Mouse (Mus musculus) limb, embryonic 11.5 days (tissue): ENCODE data around the gene Ifi214. TPM values are rescaled to one million over a fixed set of nuclear protein-coding genes. Genes with fewer than 3 reads are reported as not detected.
"Not testable (repeated sequence)": the region's sequence is repeated elsewhere in the genome, so short reads cannot be mapped to it uniquely, and the experiment has no call there.

Experiments
- ATAC-seq: fragments of 200-750 bp; cut with Nextera tagmentation; 2 replicates; pipeline ENCODE4 v1.8.0; 2017; ENCODE audit warnings: low read depth; ENCODE audit not compliant: insufficient number of reproducible peaks, low FRiP score, low TSS enrichment
- DNase-seq: peaks from one replicate; pipeline ENCODE4 v3.0.0-alpha.2; 2015; ENCODE audit warnings: low spot score
- H3K27ac ChIP-seq: fragments of 300-500 bp; sonication (generic); replicated peaks from 2 replicates; pipeline ENCODE4 v1.5.1; 2014; ENCODE audit warnings: low read depth, mild to moderate bottlenecking, low read length
- H3K27me3 ChIP-seq: fragments of 300-500 bp; sonication (generic); 2 replicates; pipeline ENCODE4 v1.6.1; 2014; ENCODE audit warnings: mild to moderate bottlenecking, low read length, mixed read lengths; ENCODE audit not compliant: control insufficient read depth, insufficient read depth
- H3K36me3 ChIP-seq: fragments of 300-500 bp; sonication (generic); 2 replicates; pipeline ENCODE4 v1.6.1; 2014; ENCODE audit warnings: mild to moderate bottlenecking, low read length, moderate library complexity, mixed read lengths; ENCODE audit not compliant: control insufficient read depth, insufficient read depth
- H3K4me1 ChIP-seq: fragments of 300-500 bp; sonication (generic); 2 replicates; pipeline ENCODE4 v1.6.1; 2014; ENCODE audit warnings: low read length, mixed read lengths; ENCODE audit not compliant: control insufficient read depth, insufficient read depth
- H3K4me2 ChIP-seq: fragments of 300-500 bp; sonication (generic); 2 replicates; pipeline ENCODE4 v1.6.1; 2014; ENCODE audit warnings: low read depth, mild to moderate bottlenecking, moderate library complexity; ENCODE audit not compliant: severe bottlenecking
- H3K4me3 ChIP-seq: fragments of 300-500 bp; sonication (generic); 2 replicates; pipeline ENCODE4 v1.5.1; 2014; ENCODE audit warnings: low read depth, low read length
- H3K9ac ChIP-seq: fragments of 300-500 bp; sonication (generic); 2 replicates; pipeline ENCODE4 v1.6.1; 2014; ENCODE audit warnings: mild to moderate bottlenecking, low read length
- H3K9me3 ChIP-seq: fragments of 300-500 bp; sonication (generic); 2 replicates; pipeline ENCODE4 v1.6.1; 2016; ENCODE audit warnings: low read length; ENCODE audit not compliant: control insufficient read depth
- WGBS: fragments of 180-500 bp; shearing (Covaris S2); extraction: QIAGEN DNeasy Blood & Tissue Kit; methylation state at CpG from one replicate; pipeline ENCODE4 v1.1.7; 2014; 5-methylcytosine and 5-hydroxymethylcytosine counted together
- polyA plus RNA-seq: library from polyadenylated mRNA; unstranded; fragments of >200 nt; fragmentation: Nextera tagmentation; extraction: Ambion mirVana; gene quantifications from 2 replicates; pipeline ENCODE4 v1.2.1, GENCODE M21; 2014

Gene Ifi214
- not detected in 2 replicates for polyA plus RNA-seq

DNA sequence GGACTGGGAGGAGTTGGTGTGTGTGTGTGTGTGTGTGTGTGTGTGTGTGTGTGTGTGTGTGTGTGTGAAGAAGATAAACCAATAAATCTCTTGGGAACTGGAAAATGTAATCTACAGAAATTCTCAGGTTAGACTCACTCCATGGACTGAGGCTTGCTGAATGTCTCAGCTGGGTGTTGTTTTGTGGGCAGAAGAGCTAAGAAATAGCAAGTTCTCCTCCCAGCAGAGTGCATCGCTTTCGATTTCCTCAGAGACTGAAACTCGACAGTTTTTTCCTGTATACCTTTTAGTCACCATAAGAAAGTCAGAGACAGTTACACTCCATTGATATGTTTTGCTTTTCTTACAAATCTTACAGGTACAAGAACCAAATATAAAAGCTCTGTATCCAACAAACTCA, at the start of gene Ifi214:
TSS of gene Ifi214 (minus strand) at position 167 of the 400 bp plus-strand sequence.
- not testable (repeated sequence) for H3K27ac ChIP-seq, H3K4me2 ChIP-seq, H3K27me3 ChIP-seq, H3K4me3 ChIP-seq, H3K4me1 ChIP-seq, H3K36me3 ChIP-seq, H3K9me3 ChIP-seq, H3K9ac ChIP-seq, DNase-seq, ATAC-seq
- WGBS = 88% methylated on average over 3 of the region's 3 CpGs

DNA sequence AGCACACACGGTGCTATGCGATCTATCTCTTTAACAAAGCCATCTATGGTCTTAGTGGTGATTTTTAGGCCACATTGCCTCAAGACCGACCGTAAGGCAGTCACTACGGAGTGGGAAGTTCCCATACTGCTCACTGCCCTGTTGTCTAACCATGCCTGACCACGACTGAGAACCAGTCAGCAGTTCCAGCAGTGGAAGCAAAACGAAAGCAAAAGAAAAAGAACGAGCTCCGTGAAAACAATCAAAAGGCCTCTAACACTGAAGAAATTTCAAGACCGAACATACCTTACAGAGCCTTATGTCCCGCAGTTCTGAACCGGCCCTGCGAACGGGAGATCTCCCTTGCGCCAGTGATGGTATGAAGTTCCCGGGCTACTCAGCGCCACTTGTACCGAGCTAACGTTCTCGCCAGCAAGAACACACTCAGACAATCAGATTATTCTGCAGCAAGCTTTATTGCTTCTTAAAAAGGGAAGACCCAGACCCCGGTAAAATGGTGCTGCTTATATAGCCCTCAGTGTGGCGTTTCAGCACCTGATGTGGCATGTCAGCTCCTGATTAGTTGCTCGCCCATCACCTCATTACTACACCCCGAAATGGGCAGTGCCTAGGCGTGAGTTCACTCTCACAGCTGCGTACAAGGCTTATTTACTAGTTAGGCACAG, 44.3 kb upstream of the Ifi214 start:
- Histone ChIP-seq H3K36me3 (no peaks in the 10 kb centered on the region), H3K9me3 (peaks cover 2% of the 10 kb centered on the region; the same call in 1 of the 2 replicates), H3K9ac (no peak overlapping the region), H3K4me2 (no peak overlapping the region), H3K27ac (no peak overlapping the region), H3K27me3 (no peaks in the 10 kb centered on the region), H3K4me1 (no peaks in the 10 kb centered on the region), H3K4me3 (no peak overlapping the region)
- 92% methylated on average over 26 of the region's 26 CpGs for WGBS
- ATAC-seq (no peak), DNase-seq (no peak)

DNA sequence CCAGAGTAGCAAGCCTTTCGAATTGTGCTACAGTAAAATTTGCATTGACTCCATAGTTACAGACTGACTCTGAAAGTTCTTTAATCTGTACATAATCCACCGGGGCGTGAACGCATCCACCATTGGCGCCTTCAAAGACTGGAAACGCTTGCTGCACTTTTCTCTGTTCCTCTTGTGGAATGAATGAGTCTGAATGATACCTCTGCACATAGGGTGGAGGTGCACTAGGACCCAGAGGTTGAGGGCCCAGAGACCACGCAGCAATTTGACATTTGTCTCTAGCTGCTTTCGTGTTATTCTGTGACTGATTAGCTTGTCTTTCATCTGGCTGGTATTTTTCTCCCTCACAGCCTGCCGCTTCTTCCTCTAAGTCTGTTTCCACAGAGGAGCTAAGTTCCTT, 43.3 kb upstream of the Ifi214 start:
- DNase-seq = no peak
- H3K4me1 ChIP-seq = no peaks in the 10 kb centered on the region
- H3K4me2 ChIP-seq = no peak overlapping the region
- H3K27ac ChIP-seq = no peak overlapping the region
- H3K27me3 ChIP-seq = no peaks in the 10 kb centered on the region
- ATAC-seq = no peak
- H3K9ac ChIP-seq = no peak overlapping the region
- WGBS = 93% methylated on average over 9 of the region's 9 CpGs
- H3K4me3 ChIP-seq = no peak overlapping the region
- H3K36me3 ChIP-seq = no peaks in the 10 kb centered on the region
- H3K9me3 ChIP-seq = peaks cover 2% of the 10 kb centered on the region; the same call in 1 of the 2 replicates

DNA sequence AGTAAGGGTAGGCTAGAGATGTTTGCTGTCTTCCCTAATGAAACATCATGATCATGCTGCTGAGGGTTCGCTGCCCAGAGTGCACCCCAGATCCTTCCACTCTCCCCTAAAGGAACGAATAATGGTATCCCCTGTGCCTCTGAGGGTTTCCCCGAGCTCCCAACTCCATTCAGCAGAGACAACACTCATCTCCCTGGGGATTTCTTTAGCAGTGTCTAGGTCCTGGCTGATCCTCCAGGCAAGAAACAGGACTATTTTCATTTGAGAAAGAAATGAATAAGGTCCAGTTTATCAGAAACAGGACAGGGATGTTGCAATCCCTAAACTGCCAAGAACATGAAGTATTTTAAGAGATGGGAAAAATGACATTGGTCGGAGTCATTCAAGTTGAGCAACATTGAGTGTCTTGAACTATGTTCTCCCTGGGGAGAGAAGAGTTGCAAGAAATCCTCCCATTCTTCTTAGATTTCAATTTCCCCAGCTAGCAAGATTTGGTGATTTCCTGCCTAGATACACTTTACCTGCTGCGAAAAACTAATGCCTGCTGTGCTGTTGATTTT, 14.8 kb upstream of the Ifi214 start:
- WGBS = 86% methylated on average over 5 of the region's 5 CpGs
- not testable (repeated sequence) for H3K36me3 ChIP-seq, H3K4me1 ChIP-seq, ATAC-seq, H3K27me3 ChIP-seq, H3K27ac ChIP-seq, H3K4me2 ChIP-seq, H3K4me3 ChIP-seq, H3K9ac ChIP-seq, H3K9me3 ChIP-seq, DNase-seq

DNA sequence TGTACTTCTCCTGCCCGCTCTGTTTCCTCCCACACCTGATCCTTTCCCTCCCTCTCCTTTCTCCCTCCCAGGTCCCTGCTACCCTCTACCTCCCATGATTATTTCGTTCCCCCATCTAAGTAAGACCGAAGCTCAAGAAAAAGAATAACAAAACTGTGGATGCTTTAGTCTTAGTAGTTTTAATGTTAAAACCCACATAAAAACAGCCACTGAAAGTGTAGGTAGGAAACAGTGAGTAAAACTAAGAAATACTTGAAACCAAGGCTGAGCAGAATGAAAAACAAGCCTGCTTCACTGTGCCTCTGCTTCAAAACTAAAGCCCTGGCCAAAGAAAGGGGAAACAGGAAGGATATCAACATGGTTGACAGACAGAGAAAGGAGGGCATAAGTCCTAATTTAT, 13.0 kb upstream of the Ifi214 start:
- H3K9me3 ChIP-seq, H3K4me2 ChIP-seq, H3K36me3 ChIP-seq, DNase-seq, H3K27ac ChIP-seq, H3K9ac ChIP-seq, H3K27me3 ChIP-seq, H3K4me3 ChIP-seq, ATAC-seq, H3K4me1 ChIP-seq: not testable (repeated sequence)
- WGBS = 83% methylated on average over 3 of the region's 3 CpGs

DNA sequence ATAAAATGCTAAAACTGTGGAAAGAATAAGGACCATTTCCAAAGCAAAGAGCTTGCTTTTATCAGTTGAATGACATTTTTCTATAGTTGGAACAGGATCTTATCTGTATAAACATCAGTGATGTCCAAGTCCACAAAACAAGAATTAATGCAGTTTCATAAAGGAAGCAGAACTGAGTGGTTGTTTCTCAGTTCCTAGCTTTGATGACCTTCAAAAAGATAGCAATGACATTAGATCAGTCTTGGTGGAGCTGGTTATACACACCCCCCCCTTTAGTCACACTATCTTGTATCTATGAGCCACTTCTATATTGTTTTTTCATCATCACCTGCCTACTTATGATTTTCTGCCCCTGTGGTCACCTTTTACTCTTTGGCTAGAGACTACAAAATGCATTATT, 14.3 kb downstream of the Ifi214 start:
- no peak overlapping the region for H3K4me3 ChIP-seq
- no peak for DNase-seq
- H3K4me1 ChIP-seq = no peaks in the 10 kb centered on the region
- H3K9ac ChIP-seq = no peak overlapping the region
- no peaks in the 10 kb centered on the region for H3K36me3 ChIP-seq
- ATAC-seq = no peak
- H3K27me3 ChIP-seq = no peaks in the 10 kb centered on the region
- no peak overlapping the region for H3K4me2 ChIP-seq
- no peaks in the 10 kb centered on the region for H3K9me3 ChIP-seq
- no peak overlapping the region for H3K27ac ChIP-seq

DNA sequence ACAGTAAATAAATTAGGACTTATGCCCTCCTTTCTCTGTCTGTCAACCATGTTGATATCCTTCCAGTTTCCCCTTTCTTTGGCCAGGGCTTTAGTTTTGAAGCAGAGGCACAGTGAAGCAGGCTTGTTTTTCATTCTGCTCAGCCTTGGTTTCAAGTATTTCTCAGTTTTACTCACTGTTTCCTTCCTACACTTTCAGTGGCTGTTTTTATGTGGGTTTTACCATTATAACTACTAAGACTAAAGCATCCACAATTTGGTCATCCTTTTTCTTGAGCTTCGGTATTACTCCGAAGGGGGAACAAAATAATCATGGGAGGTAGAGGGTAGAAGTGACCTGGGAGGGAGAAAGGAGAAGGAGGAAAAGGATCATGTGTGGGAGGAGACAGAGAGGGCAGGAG, 25.2 kb downstream of the Ifi214 start:
- H3K27ac ChIP-seq, DNase-seq, H3K4me2 ChIP-seq, H3K4me1 ChIP-seq, H3K27me3 ChIP-seq, H3K4me3 ChIP-seq, H3K9me3 ChIP-seq, H3K9ac ChIP-seq, H3K36me3 ChIP-seq, ATAC-seq: not testable (repeated sequence)
- 95% methylated on average over 2 of the region's 2 CpGs for WGBS

DNA sequence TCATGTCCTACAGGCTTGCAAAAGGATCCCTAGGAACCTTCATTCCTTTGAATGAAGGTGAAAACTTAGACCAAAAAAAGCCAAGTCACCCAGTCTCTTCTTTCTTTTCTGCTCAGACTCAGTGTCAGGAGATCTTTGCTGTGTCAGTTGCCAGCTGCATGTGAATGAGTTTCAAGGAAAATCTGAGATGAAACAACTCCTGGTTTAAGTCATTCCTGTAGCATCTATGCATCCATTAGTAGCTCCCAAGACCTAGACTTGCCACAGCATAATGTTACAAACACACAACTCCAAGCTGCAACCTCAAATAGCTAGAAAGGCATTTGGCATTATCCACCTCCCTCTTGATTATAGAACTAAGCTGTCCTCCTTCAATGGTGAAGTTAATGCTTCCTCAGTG, 44.3 kb downstream of the Ifi214 start:
- H3K36me3 ChIP-seq, H3K9me3 ChIP-seq, H3K4me2 ChIP-seq, ATAC-seq, H3K4me1 ChIP-seq, H3K4me3 ChIP-seq, H3K27ac ChIP-seq, H3K9ac ChIP-seq, DNase-seq, H3K27me3 ChIP-seq: not testable (repeated sequence)
